Mouse (Mus musculus) spleen, postnatal 14 days (tissue): ENCODE measurements at regions not wholly inside any gene's neighbourhood (a gene's known extent, or its start where the extent isn't known, plus 50 kb on each side); places are given as distances from the start of the nearest gene placed in this dataset.

Source experiments
- DNase-seq, 2 experiments: peaks; one replicate each; pipeline ENCODE4 v3.0.0; 2021 to 2022; ENCODE audit warnings: low spot score in 2 of 2

GRCm38 (mm10) chr10:17650997-17651750 lies 71.8 kb upstream of the Cited2 start:
- DNase-seq = no peak

DNA sequence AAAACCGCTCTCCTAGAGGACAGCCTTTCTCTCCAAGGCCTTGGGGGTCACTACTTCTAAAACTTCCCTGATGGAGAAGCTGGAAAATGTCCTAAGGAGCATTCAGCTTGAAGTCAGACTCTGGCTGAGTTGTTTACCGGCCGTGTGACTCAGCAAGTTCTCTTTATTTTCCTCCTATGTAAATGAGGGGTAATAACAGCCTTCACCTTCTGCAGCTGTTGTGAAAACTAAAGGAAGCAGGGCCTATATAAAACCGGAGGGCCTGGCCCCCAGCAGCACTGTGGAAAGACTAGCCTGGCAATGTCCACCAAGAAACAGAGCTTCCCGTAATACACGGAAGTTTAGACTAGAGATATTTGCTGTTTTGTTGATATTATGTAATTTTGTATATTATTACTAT lies 69.7 kb upstream of the Cited2 start:
- DNase-seq = no peak

- DNase-seq = no peak
Observed at GRCm38 (mm10) chr10:17653785-17654184, 69.2 kb upstream of the Cited2 start.

DNA sequence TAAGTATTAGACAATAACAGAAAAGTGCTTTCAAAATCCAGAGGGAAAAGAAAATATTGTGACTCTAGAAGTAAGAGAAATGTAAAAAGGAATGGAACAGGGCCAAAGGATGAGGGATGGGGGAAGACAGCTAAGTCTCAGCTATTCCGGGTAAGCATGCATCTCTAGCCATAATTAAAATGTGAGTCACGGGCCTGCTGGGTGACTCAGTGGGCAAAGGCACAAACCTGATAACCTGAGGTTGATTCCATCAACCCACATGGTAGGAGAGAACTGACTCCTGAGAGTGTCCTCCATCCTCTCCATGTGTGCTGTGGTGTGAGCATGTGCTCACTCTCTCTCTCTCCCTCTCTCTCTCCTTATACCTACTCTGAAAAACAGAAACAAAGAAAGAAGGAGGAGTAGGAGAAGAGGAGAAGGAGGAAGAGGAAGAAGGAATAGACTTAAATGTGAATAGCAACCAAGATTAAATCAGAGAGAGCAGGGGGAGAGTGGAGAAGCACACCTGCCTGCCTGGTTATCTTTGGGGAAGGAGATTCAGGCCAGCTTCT lies 68.6 kb upstream of the Cited2 start:
- no peak for DNase-seq

DNA sequence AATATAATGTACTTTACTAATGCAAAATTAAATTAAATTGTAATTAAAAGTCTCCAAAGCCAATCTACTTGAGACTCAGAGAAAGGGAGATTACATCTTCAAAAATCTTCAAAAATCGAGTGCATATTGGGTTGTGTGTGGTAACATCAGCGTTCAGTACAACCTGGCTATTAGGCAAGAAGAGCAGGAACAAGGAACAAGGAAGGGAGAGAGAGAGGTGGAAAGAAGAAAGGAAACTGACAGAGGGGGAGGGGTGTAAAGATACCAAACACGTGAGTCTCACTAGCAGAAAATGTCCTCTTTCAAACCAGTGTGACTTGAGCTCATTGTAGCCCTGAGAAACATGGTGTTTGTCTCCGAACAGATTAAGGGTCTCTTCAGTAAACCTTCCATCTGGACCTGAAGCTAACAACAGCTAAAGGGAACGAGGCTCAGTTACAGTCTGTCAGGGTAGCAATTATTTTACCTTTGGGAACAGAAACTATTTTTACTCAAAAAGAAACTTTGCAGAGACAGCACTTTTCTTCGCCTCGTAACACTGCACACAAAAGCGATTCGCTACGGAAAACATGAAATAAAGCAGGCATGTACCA lies 67.5 kb upstream of the Cited2 start:
- no peak for DNase-seq

- no peak for DNase-seq
Observed at GRCm38 (mm10) chr10:17656305-17656704, 66.7 kb upstream of the Cited2 start.

GRCm38 (mm10) chr10:17656872-17657482 lies 66.0 kb upstream of the Cited2 start:
- no peak for DNase-seq

DNA sequence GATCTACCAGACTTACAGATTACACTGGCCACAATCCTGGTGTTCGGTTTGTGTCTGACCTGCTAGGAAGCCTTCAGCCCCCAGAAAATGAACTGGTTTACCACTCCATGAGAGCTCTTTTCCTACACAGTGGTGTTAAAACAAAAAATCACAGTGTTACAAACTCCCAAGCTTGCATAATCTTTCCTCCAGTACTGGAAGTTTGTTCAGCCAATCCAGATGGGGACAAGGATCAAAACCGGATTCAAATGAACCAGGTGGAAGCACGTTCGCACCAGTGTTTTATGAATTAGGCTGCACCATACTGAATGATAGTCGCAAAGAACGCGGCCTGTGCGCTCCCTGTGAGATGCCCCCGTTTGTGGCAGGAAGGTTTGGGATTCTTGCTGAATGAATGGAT lies 63.4 kb upstream of the Cited2 start:
- no peak for DNase-seq

- no peak for DNase-seq
Observed at GRCm38 (mm10) chr10:17660836-17661452, 62.1 kb upstream of the Cited2 start.

GRCm38 (mm10) chr10:17666089-17666488 lies 56.9 kb upstream of the Cited2 start:
- DNase-seq = no peak

DNA sequence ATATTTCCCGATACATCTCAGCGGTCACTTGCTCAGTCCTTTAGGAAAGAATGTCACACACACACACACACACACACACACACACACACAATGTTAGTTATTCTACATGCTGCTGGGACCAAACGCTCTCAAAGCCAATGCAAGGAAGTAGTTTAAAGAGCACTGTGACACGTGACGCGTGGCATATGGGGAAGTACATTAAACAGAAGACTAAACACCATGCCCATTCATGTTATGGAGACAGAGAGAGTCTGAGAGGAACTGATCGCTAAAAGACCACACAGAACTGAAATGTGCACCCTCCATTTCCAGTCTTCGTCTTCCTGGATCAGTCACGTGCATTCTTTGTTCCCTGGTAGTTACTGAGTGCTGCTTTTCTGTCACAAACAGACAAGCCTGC lies 53.6 kb upstream of the Cited2 start:
- DNase-seq = no peak
